Mouse (Mus musculus): ENCODE measurements around the gene Rb1. TPM values are rescaled to one million over a fixed set of nuclear protein-coding genes. Genes with fewer than 3 reads are reported as not detected.

Rb1 gene
- polyA plus RNA-seq (2014; fragmentation: Illumina TruSeq; extraction: RNeasy Lipid Tissue Mini Kit (QIAGEN cat#74804); ENCODE audit: low read depth, low replicate concordance): 104 TPM

GRCm38 (mm10) chr14:73325456-73326381 lies at the start of gene Rb1:
Gene Rb1 (minus strand): TSS chr14:73325822.

GRCm38 (mm10) chr14:73237848-73238321 lies 87.7 kb downstream of the Rb1 start, which contains the start of gene Lpar6:
Gene Lpar6 (plus strand): TSS chr14:73237895.

Other genes with a start within 250 kb of the Rb1 start
- gene Rcbtb2, start 202.8 kb downstream of the Rb1 start, polyA plus RNA-seq (2014; fragmentation: Illumina TruSeq; extraction: RNeasy Lipid Tissue Mini Kit (QIAGEN cat#74804); ENCODE audit: low read depth, low replicate concordance): 50.4 TPM
- 12.2 TPM for gene Lpar6, start 87.9 kb downstream of the Rb1 start, polyA plus RNA-seq (2014; fragmentation: Illumina TruSeq; extraction: RNeasy Lipid Tissue Mini Kit (QIAGEN cat#74804); ENCODE audit: low read depth, low replicate concordance)
- 2,778 TPM for gene Itm2b, start 59.5 kb upstream of the Rb1 start, polyA plus RNA-seq (2014; fragmentation: Illumina TruSeq; extraction: RNeasy Lipid Tissue Mini Kit (QIAGEN cat#74804); ENCODE audit: low read depth, low replicate concordance)
- 26.1 TPM for gene Med4, start 184.2 kb upstream of the Rb1 start, polyA plus RNA-seq (2014; fragmentation: Illumina TruSeq; extraction: RNeasy Lipid Tissue Mini Kit (QIAGEN cat#74804); ENCODE audit: low read depth, low replicate concordance)
- gene Sucla2, start 199.5 kb upstream of the Rb1 start, polyA plus RNA-seq (2014; fragmentation: Illumina TruSeq; extraction: RNeasy Lipid Tissue Mini Kit (QIAGEN cat#74804); ENCODE audit: low read depth, low replicate concordance): 713 TPM
- gene Nudt15, start 222.4 kb upstream of the Rb1 start, polyA plus RNA-seq (2014; fragmentation: Illumina TruSeq; extraction: RNeasy Lipid Tissue Mini Kit (QIAGEN cat#74804); ENCODE audit: low read depth, low replicate concordance): 3.5 TPM

Data from kidney, adult 10 weeks (tissue).